Mouse (Mus musculus) lung, embryonic 14.5 days (tissue): Measurements from ENCODE around the gene Gpr183. TPM values are rescaled to one million over a fixed set of nuclear protein-coding genes. Genes with fewer than 3 reads are reported as not detected.
A peak's percentile ranks its signal among the peaks of the same experiment; 100 is the strongest.

Experiments used
- ATAC-seq: fragments of 200-750 bp; cut with Nextera tagmentation; 2 replicates; pipeline ENCODE4 v1.8.0; 2017; ENCODE audit warnings: mild to moderate bottlenecking, moderate TSS enrichment, moderate library complexity; ENCODE audit not compliant: insufficient read depth
- DNase-seq: peaks from one replicate; pipeline ENCODE4 v3.0.0-alpha.2; 2015
- H3K27ac ChIP-seq: fragments of 300-500 bp; sonication (generic); 2 replicates; pipeline ENCODE4 v1.5.1; 2014; ENCODE audit warnings: low read depth, mild to moderate bottlenecking, moderate library complexity
- H3K27me3 ChIP-seq: fragments of 300-500 bp; sonication (generic); 2 replicates; pipeline ENCODE4 v1.6.1; 2014; ENCODE audit warnings: low read length, control low read depth; ENCODE audit not compliant: insufficient read depth
- H3K36me3 ChIP-seq: fragments of 300-500 bp; sonication (generic); 2 replicates; pipeline ENCODE4 v1.6.1; 2014; ENCODE audit warnings: control low read depth; ENCODE audit not compliant: insufficient read depth
- H3K4me1 ChIP-seq: fragments of 300-500 bp; sonication (generic); 2 replicates; pipeline ENCODE4 v1.6.1; 2014; ENCODE audit warnings: antibody characterized with exemption, control low read depth; ENCODE audit not compliant: insufficient read depth
- H3K4me2 ChIP-seq: fragments of 300-500 bp; sonication (generic); 2 replicates; pipeline ENCODE4 v1.6.1; 2014; ENCODE audit warnings: mild to moderate bottlenecking
- H3K4me3 ChIP-seq: fragments of 300-500 bp; sonication (generic); 2 replicates; pipeline ENCODE4 v1.5.1; 2014; ENCODE audit warnings: low read depth, low read length
- H3K9ac ChIP-seq: fragments of 300-500 bp; sonication (generic); 2 replicates; pipeline ENCODE4 v1.6.1; 2014
- H3K9me3 ChIP-seq: fragments of 300-500 bp; sonication (generic); 2 replicates; pipeline ENCODE4 v1.6.1; 2016; ENCODE audit warnings: low read depth, low read length, control low read depth
- CTCF ChIP-seq: IDR thresholded peaks from 2 replicates; pipeline ENCODE4 v1.5.1; 2016; ENCODE audit warnings: antibody characterized with exemption, low read depth
- WGBS: fragments of 180-500 bp; shearing (Covaris S2); extraction: QIAGEN DNeasy Blood & Tissue Kit; methylation state at CpG from one replicate; pipeline ENCODE4 v1.1.7; 2014; 5-methylcytosine and 5-hydroxymethylcytosine counted together
- polyA plus RNA-seq: library from polyadenylated mRNA; unstranded; fragments of >200 nt; fragmentation: Nextera tagmentation; extraction: Ambion mirVana; gene quantifications from 2 replicates; pipeline ENCODE4 v1.2.1, GENCODE M21; 2014

Gene Gpr183
- polyA plus RNA-seq: 2.9 and 3.6 TPM in 2 replicates

DNA sequence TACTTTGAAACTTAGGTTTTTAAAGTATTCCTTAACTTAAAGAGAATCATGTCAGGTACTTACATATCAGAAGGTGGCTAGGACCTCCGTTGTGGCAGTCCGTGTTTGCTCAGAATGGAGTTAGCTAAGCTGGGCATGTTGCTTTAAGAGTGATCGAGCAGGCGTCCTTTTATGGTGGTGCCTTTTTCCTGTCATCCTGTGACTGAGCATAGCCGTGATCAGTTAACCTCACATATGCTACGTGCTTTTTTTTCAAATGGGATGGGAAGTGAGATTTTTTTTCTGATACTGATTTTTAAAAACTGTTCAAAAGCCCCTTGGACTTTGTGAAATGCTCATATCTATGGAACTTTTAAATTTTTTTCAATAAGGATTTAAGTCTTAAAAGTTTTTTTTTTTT, at the start of gene Gpr183:
Gpr183 (minus strand) TSS at position 206 of the 400 bp plus-strand sequence.
- Histone ChIP-seq H3K27ac (peak within 1 kb of the TSS; percentile 67; the same call in 1 of the 2 replicates), H3K9ac (peak within 1 kb of the TSS; percentile 30; the same call in 1 of the 2 replicates), H3K36me3 (no peaks in the 10 kb centered on the region), H3K27me3 (no peaks in the 10 kb centered on the region), H3K4me3 (peak within 1 kb of the TSS; percentile 17), H3K9me3 (no peaks in the 10 kb centered on the region), H3K4me1 (peaks cover 4% of the 10 kb centered on the region; the same call in 1 of the 2 replicates), H3K4me2 (peak within 1 kb of the TSS; percentile 39)
- DNase-seq (peak; percentile 45), ATAC-seq (no peak)
- WGBS: 13% methylated on average over 6 of the region's 6 CpGs
- TF ChIP-seq CTCF: no peak

DNA sequence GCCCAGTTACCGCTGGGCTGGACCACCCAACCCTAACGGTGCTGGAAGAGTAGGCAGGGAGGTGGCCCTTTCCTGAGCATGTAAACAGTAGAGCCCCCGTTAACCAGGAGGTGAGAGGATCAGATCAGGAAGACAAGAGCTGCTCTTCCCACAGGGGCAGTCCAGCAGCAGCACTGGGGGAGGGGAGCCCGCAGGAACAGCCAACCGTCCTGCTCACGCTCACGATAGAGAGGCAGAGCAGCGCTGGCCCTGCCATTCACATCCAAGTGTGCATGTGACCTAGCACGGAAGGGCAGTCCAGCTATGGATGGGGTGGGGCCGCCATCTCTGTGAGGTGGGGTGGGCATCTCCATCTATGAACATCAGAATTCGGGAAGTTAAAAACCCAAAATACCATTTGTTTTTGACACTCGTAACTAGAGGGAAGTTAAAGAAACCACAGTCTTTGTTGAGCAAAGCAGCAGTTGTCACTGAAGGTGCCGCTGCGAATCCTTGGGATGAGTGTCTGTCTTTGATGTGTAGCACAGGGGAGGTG, 48.5 kb upstream of the Gpr183 start:
- Histone ChIP-seq H3K4me1 (no peaks in the 10 kb centered on the region), H3K9me3 (no peaks in the 10 kb centered on the region), H3K27ac (no peak overlapping the region), H3K4me2 (no peak overlapping the region), H3K9ac (no peak overlapping the region), H3K27me3 (no peaks in the 10 kb centered on the region), H3K4me3 (no peak overlapping the region), H3K36me3 (peaks cover 22% of the 10 kb centered on the region; the same call in 1 of the 2 replicates)
- TF ChIP-seq CTCF: no peak
- ATAC-seq: peak; percentile 38
- peak; percentile 6 for DNase-seq
- 64% methylated on average over 14 of the region's 14 CpGs for WGBS

DNA sequence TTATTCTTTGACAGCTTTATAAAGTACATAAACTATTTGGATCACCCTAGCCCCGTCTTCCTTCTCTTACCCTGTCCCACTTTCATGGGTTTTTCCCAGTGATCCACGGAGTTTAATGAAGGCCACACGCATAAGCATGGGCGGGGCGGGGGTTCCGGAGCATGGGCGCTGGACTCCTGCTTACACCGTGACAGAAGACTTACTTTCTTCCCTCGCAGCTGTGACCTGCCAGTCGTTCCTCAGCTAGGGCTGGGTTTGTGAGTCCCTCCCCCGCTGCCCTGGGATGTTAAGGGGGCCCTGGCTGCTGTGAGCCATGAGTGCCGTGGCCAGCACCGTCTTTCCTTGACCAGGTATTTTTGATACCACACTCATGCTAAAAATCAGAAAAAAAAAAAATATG, 47.8 kb upstream of the Gpr183 start:
- DNase-seq (no peak), ATAC-seq (no peak)
- peaks cover 25% of the 10 kb centered on the region; the same call in 1 of the 2 replicates for H3K36me3 ChIP-seq
- no peak overlapping the region for H3K27ac ChIP-seq
- 64% methylated on average over 13 of the region's 13 CpGs for WGBS
- H3K9me3 ChIP-seq: no peaks in the 10 kb centered on the region
- TF ChIP-seq CTCF: no peak
- no peaks in the 10 kb centered on the region for H3K4me1 ChIP-seq
- H3K4me3 ChIP-seq: no peak overlapping the region
- H3K4me2 ChIP-seq: no peak overlapping the region
- H3K9ac ChIP-seq: no peak overlapping the region
- H3K27me3 ChIP-seq: no peaks in the 10 kb centered on the region

DNA sequence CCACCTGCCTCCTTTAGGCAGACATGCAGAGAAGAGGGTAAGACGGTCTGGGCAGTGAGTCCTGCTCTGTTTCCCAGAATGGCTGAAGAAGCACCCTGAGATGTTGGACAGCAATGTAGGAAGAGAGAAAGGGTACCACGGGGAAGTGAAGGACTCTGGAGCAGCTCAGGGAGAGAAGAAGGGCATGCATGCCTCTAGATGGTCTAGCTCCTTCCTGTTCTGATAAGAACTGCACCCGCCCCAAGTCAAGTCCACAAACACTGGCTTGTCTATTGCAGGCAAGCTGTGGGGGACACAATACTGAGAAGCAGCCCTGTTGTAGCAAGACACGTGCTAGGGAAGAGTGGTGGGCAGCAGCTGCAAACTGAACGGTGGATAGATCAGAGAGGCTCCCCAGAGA, 47.2 kb upstream of the Gpr183 start:
- TF ChIP-seq CTCF: no peak
- Histone ChIP-seq H3K4me2 (no peak overlapping the region), H3K27ac (no peak overlapping the region), H3K36me3 (peaks cover 25% of the 10 kb centered on the region; the same call in 1 of the 2 replicates), H3K9ac (no peak overlapping the region), H3K27me3 (no peaks in the 10 kb centered on the region), H3K4me1 (no peaks in the 10 kb centered on the region), H3K9me3 (no peaks in the 10 kb centered on the region), H3K4me3 (no peak overlapping the region)
- DNase-seq (no peak), ATAC-seq (no peak)
- WGBS: 63% methylated on average over 5 of the region's 5 CpGs

DNA sequence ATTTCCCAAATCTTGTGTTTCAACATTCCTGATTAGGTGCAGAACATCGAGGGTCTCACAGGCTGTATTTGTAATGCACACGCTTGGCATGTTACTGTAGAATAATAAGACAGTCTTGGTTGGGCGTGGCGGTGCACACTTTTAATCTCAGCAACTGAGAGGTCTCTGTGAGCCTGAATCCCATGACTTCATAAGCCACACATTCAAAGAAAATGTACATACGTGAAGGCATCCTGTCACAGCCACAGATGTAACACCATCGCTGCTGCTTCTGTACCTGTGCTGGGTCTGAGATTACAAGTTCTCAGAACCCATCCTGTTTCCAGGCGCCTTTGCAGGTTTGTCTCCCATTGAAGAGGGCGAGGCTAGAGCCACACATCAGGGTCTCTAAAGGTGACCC, 46.8 kb upstream of the Gpr183 start:
- ATAC-seq (no peak), DNase-seq (no peak)
- Histone ChIP-seq H3K27me3 (no peaks in the 10 kb centered on the region), H3K4me2 (no peak overlapping the region), H3K36me3 (peaks cover 25% of the 10 kb centered on the region; the same call in 1 of the 2 replicates), H3K9me3 (no peaks in the 10 kb centered on the region), H3K4me3 (no peak overlapping the region), H3K27ac (no peak overlapping the region), H3K4me1 (no peaks in the 10 kb centered on the region), H3K9ac (no peak overlapping the region)
- 93% methylated on average over 8 of the region's 8 CpGs for WGBS
- no peak for TF ChIP-seq CTCF

DNA sequence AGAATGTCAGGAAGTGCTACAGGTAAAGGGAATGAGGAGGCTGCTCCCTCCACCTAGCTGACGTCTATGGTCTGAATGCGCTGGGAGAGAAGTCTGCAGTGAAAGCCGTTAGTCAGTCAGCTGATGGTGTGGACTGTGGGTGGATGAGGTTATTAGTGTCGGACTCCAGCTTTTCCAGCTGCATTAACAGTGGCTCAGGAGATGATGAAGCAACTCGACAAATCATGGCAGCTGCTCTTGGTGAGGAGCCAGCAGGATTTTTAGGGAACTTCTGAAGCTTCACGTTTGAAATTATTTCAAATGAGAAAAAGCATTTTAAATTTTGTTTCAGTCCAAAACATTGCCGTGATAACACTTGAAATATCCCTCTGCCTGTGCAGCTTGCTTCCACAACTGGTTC, 45.3 kb upstream of the Gpr183 start:
- Histone ChIP-seq H3K27ac (no peak overlapping the region), H3K9me3 (no peaks in the 10 kb centered on the region), H3K4me1 (no peaks in the 10 kb centered on the region), H3K4me3 (no peak overlapping the region), H3K4me2 (no peak overlapping the region), H3K36me3 (peaks cover 25% of the 10 kb centered on the region; the same call in 1 of the 2 replicates), H3K27me3 (no peaks in the 10 kb centered on the region), H3K9ac (no peak overlapping the region)
- no peak for TF ChIP-seq CTCF
- DNase-seq (no peak), ATAC-seq (no peak)
- 67% methylated on average over 7 of the region's 7 CpGs for WGBS

DNA sequence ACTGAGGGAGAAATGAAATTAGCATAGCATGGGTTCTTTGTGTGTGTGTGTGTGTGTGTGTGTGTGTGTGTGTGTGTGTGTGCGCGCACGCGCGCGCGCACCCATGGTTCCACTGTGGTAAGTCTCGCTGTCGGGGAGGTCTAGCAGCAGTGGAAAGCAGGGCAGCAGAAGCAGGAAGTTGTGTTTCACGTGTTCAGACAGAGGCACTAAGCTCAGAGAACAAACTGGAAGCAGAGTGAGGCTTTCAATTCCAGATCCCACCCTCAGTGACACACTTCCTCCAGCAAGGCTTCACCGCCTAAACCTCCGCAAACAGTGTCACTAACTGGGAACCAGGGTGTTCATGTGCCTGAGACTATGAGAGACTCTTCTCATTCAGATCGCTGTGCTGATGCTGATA, 44.5 kb upstream of the Gpr183 start:
- 91% methylated on average over 13 of the region's 13 CpGs for WGBS

More for the DNA sequence above, 44.5 kb upstream of the Gpr183 start:
- Histone ChIP-seq H3K4me2 (no peak overlapping the region), H3K9me3 (no peaks in the 10 kb centered on the region), H3K4me1 (no peaks in the 10 kb centered on the region), H3K9ac (no peak overlapping the region), H3K27ac (no peak overlapping the region), H3K36me3 (peaks cover 25% of the 10 kb centered on the region; the same call in 1 of the 2 replicates), H3K27me3 (no peaks in the 10 kb centered on the region), H3K4me3 (no peak overlapping the region)
- DNase-seq (peak; percentile 26), ATAC-seq (no peak)
- no peak for TF ChIP-seq CTCF
